Mouse (Mus musculus) neural tube, embryonic 12.5 days (tissue): ENCODE results near the gene Cant1. TPM values are rescaled to one million over a fixed set of nuclear protein-coding genes. Genes with fewer than 3 reads are reported as not detected.
A peak's percentile ranks its signal among the peaks of the same experiment; 100 is the strongest.

ENCODE experiments used
- ATAC-seq: fragments of 200-750 bp; cut with Nextera tagmentation; 2 replicates; pipeline ENCODE4 v1.8.0; 2017; ENCODE audit warnings: low read depth, mild to moderate bottlenecking, moderate TSS enrichment, moderate library complexity; ENCODE audit not compliant: low FRiP score
- H3K27ac ChIP-seq: fragments of 300-500 bp; sonication (generic); 2 replicates; pipeline ENCODE4 v1.5.1; 2016
- H3K27me3 ChIP-seq: fragments of 300-500 bp; sonication (generic); replicated peaks from 2 replicates; pipeline ENCODE4 v1.6.1; 2016; ENCODE audit warnings: mild to moderate bottlenecking
- H3K36me3 ChIP-seq: fragments of 300-500 bp; sonication (generic); 2 replicates; pipeline ENCODE4 v1.6.1; 2016; ENCODE audit warnings: mild to moderate bottlenecking
- H3K4me1 ChIP-seq: fragments of 300-500 bp; sonication (generic); 2 replicates; pipeline ENCODE4 v1.6.1; 2016
- H3K4me2 ChIP-seq: fragments of 300-500 bp; sonication (generic); replicated peaks from 2 replicates; pipeline ENCODE4 v1.6.1; 2016; ENCODE audit warnings: mild to moderate bottlenecking
- H3K4me3 ChIP-seq: fragments of 300-500 bp; sonication (generic); 2 replicates; pipeline ENCODE4 v1.5.1; 2016
- H3K9ac ChIP-seq: fragments of 300-500 bp; sonication (generic); 2 replicates; pipeline ENCODE4 v1.6.1; 2016; ENCODE audit warnings: mild to moderate bottlenecking
- H3K9me3 ChIP-seq: fragments of 300-500 bp; sonication (generic); 2 replicates; pipeline ENCODE4 v1.6.1; 2016; ENCODE audit warnings: mild to moderate bottlenecking
- WGBS: fragments of 180-500 bp; shearing (Covaris S2); methylation state at CpG from one replicate; pipeline ENCODE4 v1.1.7; 2016; 5-methylcytosine and 5-hydroxymethylcytosine counted together
- polyA plus RNA-seq: library from polyadenylated mRNA; unstranded; fragments of >200 nt; fragmentation: Nextera tagmentation; extraction: Ambion mirVana; gene quantifications from 2 replicates; pipeline ENCODE4 v1.2.1, GENCODE M21; 2016

Gene Cant1
- polyA plus RNA-seq, 1 experiment from 2014 or later = 32.1 TPM

DNA sequence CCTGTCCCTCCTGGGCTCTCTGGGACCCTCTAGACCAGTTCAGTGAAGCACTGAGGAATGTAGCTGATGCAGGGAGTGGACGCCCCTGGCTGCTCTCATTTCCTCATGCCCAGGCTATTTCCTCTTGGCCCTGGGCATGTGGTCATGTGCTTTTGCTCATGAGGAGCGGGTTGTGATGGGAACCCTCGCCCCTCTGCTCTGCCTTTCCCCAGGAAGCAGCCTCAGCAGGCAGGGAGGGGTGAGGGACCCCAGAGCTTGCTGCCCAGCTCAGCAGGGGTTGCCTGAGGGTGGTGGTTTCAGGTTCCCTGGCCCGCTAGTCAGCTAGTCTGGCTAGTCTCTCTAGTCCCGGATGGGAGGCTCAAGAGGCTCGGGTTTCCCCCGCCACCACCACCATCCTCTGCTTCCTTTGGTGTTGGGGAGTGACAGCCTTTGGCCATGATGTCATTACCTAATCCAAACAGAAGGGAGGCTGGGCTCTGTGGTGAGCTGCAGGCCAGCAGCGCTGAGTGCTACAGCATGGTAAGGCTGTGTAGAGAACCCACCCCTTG lies 55.8 kb downstream of the Cant1 start:
- H3K27ac ChIP-seq = no peak overlapping the region
- 7% methylated on average over 8 of the region's 8 CpGs for WGBS

GRCm38 (mm10) chr11:118362501-118362900 lies 56.4 kb downstream of the Cant1 start:
- Histone ChIP-seq H3K9me3 (no peaks in the 10 kb centered on the region), H3K4me1 (peaks cover 15% of the 10 kb centered on the region), H3K4me3 (no peak overlapping the region), H3K36me3 (no peaks in the 10 kb centered on the region), H3K4me2 (no peak overlapping the region), H3K27me3 (no peaks in the 10 kb centered on the region), H3K27ac (no peak overlapping the region), H3K9ac (no peak overlapping the region)
- ATAC-seq = no peak
- 67% methylated on average over 1 of the region's 1 CpGs for WGBS

More for the DNA sequence above, 55.8 kb downstream of the Cant1 start:
- no peak overlapping the region for H3K9ac ChIP-seq
- ATAC-seq = no peak
- no peaks in the 10 kb centered on the region for H3K36me3 ChIP-seq
- no peaks in the 10 kb centered on the region for H3K27me3 ChIP-seq
- H3K4me3 ChIP-seq = no peak overlapping the region
- H3K9me3 ChIP-seq = no peaks in the 10 kb centered on the region
- peaks cover 15% of the 10 kb centered on the region for H3K4me1 ChIP-seq
- H3K4me2 ChIP-seq = peak overlapping the region; percentile 31; the same call in 1 of the 2 replicates

DNA sequence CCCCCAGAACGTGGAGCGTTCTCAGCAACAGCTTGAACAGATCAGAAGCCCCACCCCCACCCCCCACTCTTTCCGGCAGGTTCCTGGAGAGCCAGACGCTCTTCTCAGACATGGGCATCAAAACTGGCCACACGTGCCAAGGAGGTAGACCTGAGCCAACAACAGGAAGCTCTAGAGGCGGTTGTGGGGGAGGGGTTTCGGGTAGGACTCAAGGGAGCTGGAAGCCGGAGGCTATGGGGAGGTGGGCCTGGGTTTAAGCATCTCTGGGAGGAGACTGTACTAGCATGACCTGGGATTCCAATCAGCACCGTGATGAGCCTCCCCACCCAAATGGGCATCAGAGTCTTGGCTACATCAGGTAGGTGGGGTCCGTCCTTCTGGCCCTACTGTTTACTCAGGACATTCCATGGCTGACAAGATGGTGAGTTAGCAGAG lies 58.0 kb downstream of the Cant1 start:
- no peaks in the 10 kb centered on the region for H3K36me3 ChIP-seq
- H3K9ac ChIP-seq = no peak overlapping the region
- WGBS = 78% methylated on average over 10 of the region's 10 CpGs
- no peak overlapping the region for H3K4me2 ChIP-seq
- no peak overlapping the region for H3K4me3 ChIP-seq
- ATAC-seq = no peak
- H3K27me3 ChIP-seq = no peaks in the 10 kb centered on the region
- H3K27ac ChIP-seq = no peak overlapping the region
- H3K4me1 ChIP-seq = peaks cover 15% of the 10 kb centered on the region
- H3K9me3 ChIP-seq = no peaks in the 10 kb centered on the region

- whole genome bisulfite sequencing = 84% methylated on average over 7 of the region's 7 CpGs
- Histone ChIP-seq H3K9me3 (no peaks in the 10 kb centered on the region), H3K4me3 (no peak overlapping the region), H3K27ac (no peak overlapping the region), H3K36me3 (no peaks in the 10 kb centered on the region), H3K4me2 (no peak overlapping the region), H3K27me3 (no peaks in the 10 kb centered on the region), H3K4me1 (peaks cover 19% of the 10 kb centered on the region), H3K9ac (no peak overlapping the region)
- ATAC-seq = no peak
Measured at GRCm38 (mm10) chr11:118360491-118360890, 58.4 kb downstream of the Cant1 start.

Other genes with a start within 250 kb of the Cant1 start
- 30.0 and 30.8 TPM in 2 replicates for gene Cyth1, start 170.5 kb downstream of the Cant1 start, polyA plus RNA-seq
- gene Usp36, start 128.8 kb downstream of the Cant1 start, polyA plus RNA-seq = 17.5 and 19.1 TPM in 2 replicates
- gene Cep295nl, start 76.6 kb downstream of the Cant1 start, polyA plus RNA-seq = 0.28 and 0.43 TPM in 2 replicates
- 47.1 and 50.0 TPM in 2 replicates for gene Timp2, start 63.3 kb downstream of the Cant1 start, polyA plus RNA-seq
- gene Lgals3bp, start 17.0 kb downstream of the Cant1 start, polyA plus RNA-seq = 1.4 and 2.0 TPM in 2 replicates
- 2.5 and 3.1 TPM in 2 replicates for gene C1qtnf1, start 9.1 kb upstream of the Cant1 start, polyA plus RNA-seq
- 9.7 and 9.8 TPM in 2 replicates for gene Engase, start 57.7 kb upstream of the Cant1 start, polyA plus RNA-seq